Mouse (Mus musculus) cortical plate, adult 2 months (tissue): ENCODE measurements around the gene Icam5.

Source experiments
- CTCF ChIP-seq: fragments of 200-500 bp; IDR thresholded peaks from 2 replicates; pipeline ENCODE4 v1.5.1; 2011; ENCODE audit warnings: mild to moderate bottlenecking, control low read depth, low read length; ENCODE audit not compliant: insufficient read depth; ENCODE audit errors: extremely low read depth
- POLR2A ChIP-seq: fragments of 200-500 bp; IDR thresholded peaks from 2 replicates; pipeline ENCODE4 v1.6.1; 2011; ENCODE audit warnings: mild to moderate bottlenecking, low read length, control low read depth; ENCODE audit not compliant: insufficient read depth; ENCODE audit errors: extremely low read depth

GRCm38 (mm10) chr9:20991587-20991986 is 40.3 kb upstream of the Icam5 start:
- TF ChIP-seq CTCF (no peak), POLR2A (no peak)
